Mouse (Mus musculus): ENCODE results near the gene U2af2.

U2af2 gene

DNA sequence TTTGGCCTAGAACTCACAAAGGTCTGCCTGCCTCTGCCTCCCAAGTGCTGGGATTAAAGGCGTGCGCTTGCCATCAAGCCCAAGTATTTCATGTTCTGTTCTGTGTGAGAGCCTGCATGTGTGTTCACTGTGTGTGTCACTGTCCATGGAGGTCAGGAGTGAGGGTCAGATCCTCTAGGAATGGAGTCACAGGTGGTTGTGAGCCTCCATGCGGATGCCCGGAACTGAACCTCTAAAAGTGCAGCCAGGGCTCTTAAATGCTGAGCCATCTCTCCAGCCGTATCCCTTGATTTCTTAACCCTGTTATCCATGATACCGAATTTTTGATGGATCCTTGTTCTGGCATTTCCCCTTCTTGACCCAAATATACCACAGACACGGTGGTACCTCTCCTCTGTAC, 24.9 kb upstream of the U2af2 start:
- no peak for DNase-seq (ENCODE audit: low spot score in 2 of 2)

DNA sequence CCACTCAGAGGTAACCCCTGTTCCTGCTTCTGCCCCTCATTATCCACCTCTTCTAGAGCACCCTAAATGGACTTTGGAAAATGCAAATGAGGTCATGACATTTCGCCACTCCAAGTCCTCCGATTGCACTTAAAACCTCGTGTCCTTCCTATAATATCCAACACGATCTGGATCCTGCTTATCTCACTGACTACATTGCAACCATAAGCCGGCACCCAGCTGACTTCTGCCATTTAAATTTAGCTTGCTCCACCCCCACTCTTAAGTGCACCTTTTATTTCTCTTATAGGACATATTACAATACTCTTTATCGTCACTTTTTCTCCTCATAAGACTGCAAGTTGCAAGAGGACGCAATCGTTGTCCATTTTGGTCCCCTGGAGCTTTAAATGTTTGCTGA, 24.5 kb upstream of the U2af2 start:
- DNase-seq (ENCODE audit: low spot score in 2 of 2) = no peak

DNA sequence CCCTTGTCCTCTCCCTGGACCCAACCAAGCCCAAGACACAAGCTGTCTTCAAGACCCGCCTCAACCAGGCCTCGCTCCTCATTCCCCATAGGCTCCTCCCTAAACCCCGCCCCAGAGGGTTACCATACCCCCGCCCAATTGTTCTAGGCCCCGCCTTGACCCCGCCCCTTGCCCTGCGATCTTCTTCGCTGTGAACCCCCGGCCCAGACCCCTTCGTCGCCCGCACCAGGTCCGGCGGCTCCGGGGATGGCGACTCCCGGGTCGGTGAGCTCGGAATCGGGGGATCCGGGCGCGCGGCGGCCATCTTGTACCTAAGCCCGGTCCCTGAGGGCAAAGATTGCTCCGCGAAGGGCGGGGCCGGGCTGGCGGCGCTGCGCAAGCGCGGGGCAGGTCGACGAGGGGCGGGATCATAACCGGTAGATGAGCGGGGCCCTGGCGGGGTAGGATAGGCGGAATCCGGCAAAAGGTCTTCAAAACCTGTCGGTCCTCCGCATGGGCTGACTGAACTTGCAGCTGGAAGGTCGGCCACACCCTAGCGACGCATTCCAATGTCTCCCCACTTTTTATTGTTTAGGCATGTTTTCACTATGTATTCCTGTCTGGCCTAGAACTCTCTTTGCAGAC, 23.7 kb upstream of the U2af2 start, which contains the start of gene Zfp784:
Gene Zfp784 (minus strand): TSS at position 338 of the 624 bp plus-strand sequence.
- peak; percentile 86 to 87 for DNase-seq (ENCODE audit: low spot score in 2 of 2)

DNA sequence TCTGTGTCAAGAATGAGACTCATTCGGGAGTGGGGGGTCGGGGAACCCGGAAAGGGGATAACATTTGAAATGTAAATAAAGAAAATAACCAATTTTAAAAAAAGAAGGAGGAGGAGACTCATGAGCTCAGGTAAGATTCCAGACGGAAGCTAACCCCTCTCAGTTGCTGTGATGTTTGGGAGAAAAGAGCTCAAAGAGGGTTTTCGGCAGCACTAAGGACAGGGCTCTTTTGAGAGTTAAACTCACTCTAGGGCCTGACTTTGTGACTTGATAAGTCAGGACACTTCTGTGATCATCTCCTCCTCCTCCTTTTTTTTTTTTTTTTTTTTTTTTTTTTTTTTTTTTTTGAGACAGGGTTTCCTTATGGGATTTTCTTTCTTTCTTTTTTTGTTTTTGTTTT, 23.0 kb upstream of the U2af2 start:
- DNase-seq (ENCODE audit: low spot score in 2 of 2) = no peak

DNA sequence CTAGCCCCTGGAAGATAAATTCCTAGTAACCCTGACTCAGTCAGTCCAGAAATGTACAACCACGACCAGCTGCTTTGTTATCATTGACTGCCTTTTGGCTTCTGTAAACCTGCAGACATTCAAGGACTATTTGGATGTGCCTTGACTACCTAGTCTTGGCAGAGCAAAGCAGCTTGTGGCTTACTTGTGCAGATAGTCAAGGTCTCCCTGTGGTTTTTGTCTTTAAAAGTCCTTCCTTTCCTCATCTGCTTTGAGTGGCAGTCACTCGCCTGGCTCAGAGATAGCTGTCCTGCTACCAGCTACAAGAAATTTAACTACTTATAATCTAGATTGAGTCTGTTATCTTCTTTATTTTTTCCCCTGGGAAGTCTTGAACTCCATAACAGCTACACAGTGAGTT, 17.0 kb upstream of the U2af2 start:
- DNase-seq (ENCODE audit: low spot score in 2 of 2) = no peak

DNA sequence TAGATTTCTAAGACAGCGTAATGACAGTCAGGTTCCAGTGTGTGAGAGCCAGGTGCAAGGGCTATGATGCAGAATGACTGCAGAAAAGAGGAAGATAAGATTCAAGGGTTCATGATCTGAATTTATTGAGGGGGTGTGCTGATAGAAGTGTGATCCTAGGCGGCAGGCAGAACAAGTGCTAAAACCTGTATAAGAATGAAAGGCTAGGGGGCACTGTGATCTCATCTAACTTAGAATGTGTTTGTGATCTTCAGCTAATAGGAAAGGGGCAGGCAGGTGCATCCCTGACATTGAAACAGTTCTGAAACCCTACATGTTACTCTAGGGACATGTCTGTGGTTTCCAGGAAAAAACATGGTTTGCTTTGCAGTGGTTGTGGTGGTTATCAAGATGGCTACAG, 15.8 kb upstream of the U2af2 start:
- no peak for DNase-seq (ENCODE audit: low spot score in 2 of 2)

DNA sequence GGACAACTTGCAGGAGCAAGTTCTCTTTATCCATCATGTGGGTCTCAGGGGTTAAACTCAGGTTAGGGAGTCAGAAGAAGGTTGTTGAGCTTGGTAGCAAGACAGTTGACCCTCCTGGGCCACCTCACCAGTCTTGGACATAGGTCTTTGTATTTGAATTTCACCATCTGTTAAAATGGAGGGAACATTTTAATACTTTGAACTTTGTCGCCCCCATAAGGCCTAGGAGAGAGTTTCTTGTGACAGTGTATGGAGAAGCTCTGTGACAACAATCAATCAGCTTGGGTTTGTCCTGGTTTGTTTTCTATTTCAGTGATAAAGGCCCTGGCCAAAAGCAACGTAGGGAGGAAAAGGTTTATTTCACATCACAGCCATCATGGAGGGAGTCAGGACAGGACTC, 14.6 kb upstream of the U2af2 start:
- no peak for DNase-seq (ENCODE audit: low spot score in 2 of 2)

DNA sequence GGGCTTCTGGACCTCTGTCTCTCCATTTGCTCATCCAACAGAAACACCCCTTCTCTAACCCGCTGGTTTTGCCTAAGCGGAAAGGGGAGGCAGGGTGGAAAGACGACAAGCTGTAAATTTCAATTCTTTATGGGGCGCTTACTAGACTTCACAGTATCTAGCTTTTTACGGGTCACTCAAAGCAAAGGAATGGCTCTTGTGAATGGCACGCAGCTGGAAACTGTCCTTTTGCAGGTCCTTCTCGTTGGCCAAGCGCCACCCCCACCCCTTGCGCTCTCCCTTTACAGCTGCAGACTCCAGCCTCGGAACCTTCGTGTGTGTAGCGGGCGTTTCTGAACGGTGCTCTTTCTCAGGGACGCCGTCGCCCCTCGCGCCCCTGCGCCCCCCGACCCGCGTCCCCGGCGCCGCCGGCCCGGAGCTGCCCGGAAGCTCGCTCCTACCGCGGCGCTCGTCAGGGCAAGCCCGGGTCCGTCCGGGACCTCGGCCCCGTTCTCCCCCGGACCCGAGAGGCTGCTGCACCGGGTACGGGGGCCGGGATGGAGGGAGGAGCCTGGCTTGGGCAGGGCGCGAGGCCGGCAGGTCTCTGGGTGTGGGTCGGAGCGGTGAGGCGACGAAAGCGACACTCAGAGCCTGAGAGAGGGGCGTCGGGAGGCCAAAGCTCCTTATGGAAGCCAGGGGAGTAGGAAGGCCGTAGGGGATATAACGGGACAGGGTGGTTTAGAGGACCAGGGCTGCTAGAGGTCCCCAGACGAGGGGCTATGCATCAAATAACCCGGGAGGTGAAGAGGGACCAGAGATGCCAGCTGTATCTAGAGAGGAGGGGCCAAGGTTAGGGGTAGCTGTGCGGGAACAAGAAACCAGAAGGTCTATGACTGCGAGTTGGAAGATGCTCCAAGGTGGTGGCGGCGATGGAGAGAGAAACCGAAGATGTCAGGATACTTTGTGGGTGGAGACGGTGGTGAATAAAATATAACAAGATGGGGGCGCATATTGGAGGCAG, 10.4 kb upstream of the U2af2 start, which contains the start of gene Zfp580:
Gene Zfp580 (plus strand): TSS at position 346 of the 1,000 bp plus-strand sequence.
- DNase-seq (ENCODE audit: low spot score in 2 of 2) = peak; percentile 71 to 75

DNA sequence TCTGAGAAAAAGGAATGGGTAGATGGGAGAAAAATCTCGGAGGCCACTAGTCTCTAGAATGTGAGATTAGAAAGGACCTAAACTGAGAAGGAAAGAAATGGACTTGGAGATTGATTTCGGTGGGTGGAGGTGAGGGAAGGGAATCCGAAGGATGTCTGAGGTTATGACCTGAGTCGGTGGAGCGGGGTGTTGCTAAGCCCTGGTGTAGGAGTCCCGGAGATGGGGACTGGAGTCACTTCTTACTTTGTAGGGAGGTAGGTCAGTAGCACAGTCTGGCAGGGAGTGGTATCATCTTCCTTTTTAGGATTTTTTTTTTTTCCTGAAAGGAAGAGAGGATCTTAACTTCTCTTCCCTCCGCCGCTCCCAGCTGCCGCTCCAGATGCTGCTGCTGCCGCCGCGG, 9.5 kb upstream of the U2af2 start:
- no peak for DNase-seq (ENCODE audit: low spot score in 2 of 2)

DNA sequence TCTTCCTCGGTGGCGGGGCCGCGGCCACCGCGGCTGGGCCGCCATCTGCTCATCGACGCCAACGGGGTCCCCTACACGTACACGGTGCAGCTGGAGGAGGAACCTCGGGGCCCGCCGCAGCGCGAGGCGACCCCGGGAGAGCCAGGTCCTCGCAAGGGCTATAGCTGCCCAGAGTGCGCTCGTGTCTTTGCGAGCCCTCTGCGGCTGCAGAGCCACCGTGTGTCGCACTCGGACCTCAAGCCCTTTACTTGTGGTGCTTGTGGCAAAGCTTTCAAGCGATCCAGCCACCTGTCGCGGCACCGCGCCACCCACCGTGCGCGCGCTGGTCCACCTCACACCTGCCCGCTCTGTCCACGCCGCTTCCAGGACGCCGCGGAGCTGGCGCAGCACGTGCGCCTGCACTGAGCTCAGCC, 9.0 kb upstream of the U2af2 start:
- DNase-seq (ENCODE audit: low spot score in 2 of 2) = no peak

DNA sequence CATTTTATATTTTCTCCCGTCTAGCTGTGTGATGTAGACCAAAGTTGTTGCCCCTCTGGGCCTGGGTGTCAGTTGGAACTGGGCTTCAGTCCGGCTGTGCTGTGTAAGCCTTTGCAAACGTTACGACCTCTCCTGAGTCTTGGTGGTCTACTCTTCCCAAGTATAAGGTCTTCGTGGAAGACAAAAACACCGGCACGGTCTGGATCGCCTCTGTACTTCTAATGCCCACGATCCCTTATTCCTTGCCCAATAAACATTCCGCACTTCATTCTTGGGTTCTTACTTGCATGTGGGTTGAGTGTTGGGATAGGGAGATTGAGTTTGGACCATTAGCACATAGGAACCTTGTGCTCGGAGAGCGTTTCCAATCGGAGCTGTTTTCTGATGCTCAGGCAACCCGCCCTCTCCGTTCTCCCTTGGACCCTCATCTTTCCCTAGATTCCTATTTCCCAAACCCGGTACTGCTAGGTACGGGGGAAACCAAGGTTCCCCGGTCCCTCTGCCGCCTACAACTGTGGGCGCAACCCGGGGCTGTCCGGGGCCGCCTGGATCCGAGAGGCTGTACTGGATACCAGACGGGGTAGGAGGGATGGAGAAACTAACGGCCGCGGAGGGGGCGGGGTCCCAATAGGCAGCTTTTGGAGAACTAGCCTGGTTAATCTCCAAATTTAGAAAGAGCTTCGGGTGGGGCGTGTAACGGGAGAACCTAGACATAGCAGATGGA, 8.3 kb upstream of the U2af2 start:
- no peak for DNase-seq (ENCODE audit: low spot score in 2 of 2)

DNA sequence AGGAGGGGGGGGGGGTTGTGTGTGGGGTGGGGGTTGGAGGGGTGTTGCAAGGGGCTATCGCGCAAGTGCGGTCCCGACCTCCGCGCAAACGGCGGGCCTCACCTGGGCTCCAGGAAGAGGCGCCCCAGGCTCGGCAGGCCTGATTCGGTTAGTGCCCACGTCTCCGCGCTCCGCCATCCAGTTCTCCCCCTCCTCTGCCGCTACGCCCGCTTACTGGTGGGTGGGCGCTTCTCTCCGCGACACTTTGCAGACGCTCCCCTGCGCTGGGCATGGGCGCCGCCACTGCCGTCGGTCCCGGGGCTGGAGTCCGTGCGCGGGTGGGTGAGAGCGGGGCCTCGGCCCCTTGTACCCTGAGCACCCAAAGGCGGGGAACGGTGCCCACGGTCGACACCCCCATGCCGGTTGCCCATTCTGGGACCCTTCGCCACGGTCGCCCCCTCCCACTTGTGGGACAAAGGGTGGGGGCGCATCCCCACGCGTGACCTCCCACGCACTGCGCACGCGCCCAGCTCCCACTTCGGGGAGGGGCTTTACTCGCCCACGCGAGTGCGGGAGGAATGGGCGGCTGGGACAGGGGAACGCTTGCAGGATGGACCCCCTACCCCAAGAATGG, 5.2 kb upstream of the U2af2 start:
- DNase-seq (ENCODE audit: low spot score in 2 of 2) = no peak

DNA sequence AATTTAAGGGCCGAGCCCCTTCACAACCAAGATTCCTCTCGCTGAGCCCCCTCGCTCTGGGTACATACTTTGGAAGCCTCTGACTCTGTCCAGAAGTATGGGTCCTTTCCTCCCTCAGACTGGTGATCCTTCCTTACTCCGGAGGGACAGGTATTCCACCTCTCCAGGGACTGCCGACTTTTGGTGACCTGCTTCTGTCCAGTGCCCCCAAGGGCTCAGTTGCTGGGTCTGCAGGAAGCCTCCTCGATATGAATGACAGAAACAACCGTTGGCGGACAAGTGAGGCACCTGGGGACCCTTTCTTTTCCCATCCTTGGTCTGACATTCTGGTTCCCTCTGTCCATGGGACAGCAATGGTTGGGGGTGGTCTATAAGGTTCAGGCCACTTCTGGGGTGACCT, 4.6 kb upstream of the U2af2 start:
- no peak for DNase-seq (ENCODE audit: low spot score in 2 of 2)

DNA sequence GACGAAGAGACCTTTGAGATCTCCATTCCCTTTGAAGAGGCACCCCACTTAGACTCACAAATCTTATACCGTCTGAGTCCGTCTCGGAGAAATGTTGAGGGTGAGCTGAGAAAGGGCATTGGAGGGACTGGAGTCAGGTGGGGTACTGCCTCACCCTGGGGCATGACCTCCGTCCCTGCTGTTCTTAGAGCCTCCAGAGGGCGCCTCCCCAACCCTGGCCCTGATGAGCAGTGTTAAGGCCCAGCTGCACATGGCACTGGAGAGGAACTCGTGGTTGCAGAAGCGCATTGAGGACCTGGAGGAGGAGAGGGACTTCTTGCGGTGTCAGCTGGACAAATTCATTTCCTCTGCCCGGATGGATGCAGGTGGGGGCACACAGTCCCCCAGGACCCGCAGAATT, 4.1 kb upstream of the U2af2 start:
- no peak for DNase-seq (ENCODE audit: low spot score in 2 of 2)

DNA sequence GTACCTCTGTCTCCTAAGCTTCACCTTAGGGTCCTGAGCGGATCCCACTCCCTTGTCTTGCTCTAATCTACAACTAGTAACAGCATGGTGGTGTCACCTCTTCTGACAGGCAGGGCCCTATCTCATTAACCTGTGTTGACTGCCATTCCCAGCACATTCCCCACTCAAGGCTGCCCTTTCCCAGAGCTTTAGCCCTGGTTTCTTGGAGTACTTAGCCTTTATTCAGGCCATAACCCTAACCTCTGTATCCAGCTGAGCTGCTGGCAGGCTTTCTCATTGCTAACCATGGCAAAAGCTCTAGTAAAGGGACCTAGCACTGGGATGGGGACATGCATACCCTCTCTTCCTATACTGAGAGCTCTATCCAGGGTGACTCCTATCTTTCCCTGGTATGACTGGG, 3.3 kb upstream of the U2af2 start:
- no peak for DNase-seq (ENCODE audit: low spot score in 2 of 2)

DNA sequence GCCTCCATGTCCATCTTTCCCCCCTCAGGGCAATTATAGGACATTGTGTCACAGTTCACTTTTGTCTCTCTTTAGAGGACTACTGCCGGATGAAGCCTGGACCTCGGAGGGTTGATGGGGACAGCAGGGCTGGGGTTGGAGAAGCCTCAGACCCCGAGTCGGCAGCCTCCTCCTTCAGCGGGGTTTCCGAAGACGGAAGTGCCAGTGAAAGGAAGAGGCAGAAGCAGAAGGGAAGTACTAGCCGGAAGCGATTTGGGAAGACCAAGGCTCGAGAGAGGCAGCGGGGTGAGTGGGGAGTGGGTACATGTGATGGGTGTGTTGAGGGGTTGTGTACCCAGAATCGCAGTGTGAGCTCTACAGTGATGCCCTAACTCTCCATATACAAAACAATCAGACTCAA, 2.5 kb upstream of the U2af2 start:
- no peak for DNase-seq (ENCODE audit: low spot score in 2 of 2)

DNA sequence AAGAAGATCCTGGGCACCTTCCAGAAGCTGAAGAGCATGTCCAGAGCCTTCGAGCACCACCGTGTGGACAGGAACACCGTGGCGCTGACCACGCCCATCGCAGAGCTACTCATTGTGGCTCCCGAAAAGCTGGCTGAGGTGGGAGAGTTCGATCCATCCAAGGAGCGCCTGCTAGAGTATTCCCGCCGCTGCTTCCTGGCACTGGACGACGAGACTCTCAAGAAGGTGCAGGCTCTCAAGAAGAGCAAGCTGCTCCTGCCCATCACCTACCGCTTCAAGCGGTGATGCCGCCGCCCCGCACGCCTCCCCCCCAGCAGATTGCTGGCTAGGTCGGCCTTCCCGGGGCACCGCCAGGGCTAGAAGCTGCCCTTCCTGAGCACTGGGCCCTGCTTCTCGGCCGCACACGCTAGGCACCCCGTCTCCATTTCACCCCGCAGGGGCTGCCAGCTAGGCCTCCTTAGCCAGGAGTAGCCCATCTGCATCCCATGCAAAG, 1.7 kb upstream of the U2af2 start:
- DNase-seq (ENCODE audit: low spot score in 2 of 2) = peak; percentile 59 to 64

DNA sequence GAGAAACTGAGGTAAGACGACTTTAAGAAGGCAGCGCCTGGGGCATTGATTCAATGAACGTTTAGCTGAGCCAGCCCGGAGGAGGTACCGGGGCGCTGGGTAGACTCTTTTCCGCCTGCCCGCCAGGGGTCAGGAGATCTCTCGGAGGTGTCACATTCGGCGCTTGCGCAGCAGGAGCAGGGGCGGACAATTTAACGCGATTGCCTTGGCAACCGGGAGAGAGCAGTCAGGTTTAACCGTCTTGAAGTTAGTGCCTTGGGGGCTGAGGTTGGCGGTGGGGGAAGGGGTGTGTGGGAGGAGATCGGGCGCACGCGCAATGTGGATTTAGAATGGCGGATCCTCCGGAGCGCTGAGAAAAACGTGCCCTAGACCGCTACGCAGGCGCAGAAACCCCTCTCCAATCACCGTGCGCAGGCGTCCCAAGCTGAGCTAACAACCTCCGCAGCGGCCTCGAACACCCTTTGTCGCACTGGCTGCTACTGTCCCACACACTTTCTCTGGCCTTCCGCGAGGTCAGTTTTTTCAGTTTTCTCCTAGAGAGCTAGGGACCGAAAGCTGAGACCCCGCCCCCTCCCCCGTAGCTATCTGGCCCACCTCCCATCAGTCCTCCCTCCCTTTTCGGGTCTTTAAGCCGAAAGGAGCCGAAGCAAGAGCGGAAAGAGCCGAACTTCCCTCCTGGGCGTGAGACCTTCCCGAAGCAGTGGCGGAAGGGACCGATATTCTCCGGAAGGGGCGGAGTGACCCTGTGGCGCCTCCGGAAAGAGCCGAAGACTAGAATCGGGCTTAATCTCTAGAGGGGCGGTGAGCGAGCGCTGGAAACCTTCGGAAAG, 784 bp upstream of the U2af2 start:
- DNase-seq (ENCODE audit: low spot score in 2 of 2) = peak; percentile 99 to 100

DNA sequence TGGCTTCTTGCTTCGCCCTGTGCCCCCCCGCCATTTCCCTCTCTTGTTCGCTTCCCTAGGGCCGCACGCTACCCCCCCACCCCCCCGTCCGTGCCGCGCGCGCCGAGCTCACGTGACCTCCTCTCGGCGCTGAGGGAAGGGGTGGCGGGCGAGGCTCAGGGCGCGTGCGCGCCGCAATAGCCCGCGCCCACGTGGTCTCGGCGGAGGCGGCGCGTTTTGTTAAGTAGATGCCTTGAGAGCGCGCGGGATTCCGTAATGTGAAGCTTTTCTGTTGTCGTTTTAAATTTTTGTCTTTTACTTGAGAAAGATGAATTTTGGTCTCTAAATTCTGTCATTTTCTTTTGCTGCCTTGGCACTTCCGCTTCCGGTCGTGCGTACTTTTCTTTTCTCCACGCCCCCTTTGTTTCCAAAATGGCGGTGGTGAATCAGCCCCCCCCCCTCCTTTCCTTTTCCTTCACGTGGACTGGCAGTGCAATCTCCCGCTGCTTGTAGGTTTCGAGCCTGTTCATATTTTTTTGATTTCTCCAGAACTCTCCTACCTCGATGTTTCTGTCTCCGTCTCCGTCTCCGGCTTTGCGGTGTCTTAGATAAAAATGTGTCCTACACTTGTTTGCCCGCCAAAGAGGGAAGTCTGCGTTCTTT, 538 bp downstream of the U2af2 start:
- DNase-seq (ENCODE audit: low spot score in 2 of 2) = peak in 1 of 2 experiments; percentile 50

DNA sequence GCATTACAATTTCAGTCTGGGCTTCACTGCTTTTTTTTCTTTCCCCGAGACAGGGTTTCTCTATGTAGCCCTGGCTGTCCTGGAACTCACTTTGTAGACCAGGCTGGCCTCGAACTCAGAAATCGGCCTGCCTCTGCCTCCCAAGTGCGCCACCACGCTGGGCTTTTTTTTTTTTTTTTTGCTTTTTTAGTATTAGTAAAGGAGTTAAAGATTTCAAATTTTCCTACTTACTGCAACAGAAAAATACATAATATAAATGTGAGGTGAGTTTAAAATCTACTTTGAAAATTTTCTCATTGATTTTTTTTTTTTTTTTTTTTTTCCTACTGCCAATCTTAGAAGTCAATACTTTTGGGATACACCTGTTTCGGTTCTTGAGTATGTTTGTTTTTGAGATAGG, 2.9 kb downstream of the U2af2 start:
- DNase-seq (ENCODE audit: low spot score in 2 of 2) = no peak
